In the genomic region with DNA sequence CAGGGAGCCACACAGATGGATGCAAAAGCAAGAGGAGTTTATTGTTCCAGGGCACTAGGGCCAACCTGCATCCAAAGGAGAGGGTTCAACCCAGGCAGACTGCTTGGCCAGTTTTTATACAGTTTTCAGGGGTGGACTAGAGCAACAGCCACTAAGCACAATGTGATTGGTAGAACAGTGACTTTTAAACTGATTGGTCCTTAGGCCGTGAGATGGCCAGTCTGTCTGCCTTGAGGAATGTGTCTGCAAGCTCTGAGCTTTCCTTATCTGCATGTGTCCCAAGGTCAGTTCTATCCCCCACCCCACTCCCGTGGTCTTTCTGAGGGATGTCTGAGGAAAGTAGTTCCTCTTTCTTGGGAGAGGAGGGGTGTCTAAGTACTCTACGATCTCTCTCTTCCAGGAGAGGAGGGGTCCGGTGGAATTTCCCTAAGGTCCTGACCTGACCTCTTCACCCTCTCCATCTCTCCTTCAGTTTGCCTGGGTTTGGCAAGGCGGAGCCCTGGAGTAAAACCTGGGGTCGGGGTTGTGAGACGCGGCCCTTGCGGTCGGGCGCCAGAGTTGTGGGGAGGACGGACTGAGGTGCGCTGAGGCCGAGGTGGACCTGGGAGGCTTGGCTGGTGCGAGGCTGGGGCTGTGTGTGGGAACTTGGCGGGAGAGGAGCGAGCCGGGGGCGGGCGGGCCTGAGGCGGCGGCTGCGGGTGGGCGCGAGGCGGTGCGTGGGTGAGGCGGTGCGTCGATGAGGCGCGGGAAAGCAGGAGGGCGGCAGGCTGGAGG, we compare ENCODE assay signal across 11 mouse cellular contexts. TPM values are rescaled to one million over a fixed set of nuclear protein-coding genes. Genes with fewer than 3 reads are reported as not detected.
DNase-seq lines count a peak whose midpoint lies in the region; ATAC-seq and TF ChIP-seq lines count a peak whose summit lies in the region.
"Not testable (repeated sequence)": the region's sequence is repeated elsewhere in the genome, so short reads cannot be mapped to it uniquely, and the experiment has no call there.
"Had no signal": no experiment of that assay in that cellular context is flagged by ENCODE, and none has a peak within 500 bp of the region (broad histone marks: within the 10 kb centered on the region; RNA-seq: fewer than 3 reads in every experiment).

No protein-coding gene starts in this region.

- H3K9ac ChIP-seq in MEL (ENCODE audit: control insufficient read depth, low read depth, low read length, poor library complexity, severe bottlenecking), result peak overlapping the region; percentile 67
- H3K9ac ChIP-seq in embryonic facial prominence, embryonic 13.5 days; hindbrain, embryonic 12.5 days; kidney, postnatal 0 days (ENCODE audit: low read depth, low read length); liver, embryonic 16.5 days (ENCODE audit: low read depth, low read length); midbrain, embryonic 15.5 days: not testable (repeated sequence)
- H3K9ac ChIP-seq in stomach, embryonic 16.5 days (ENCODE audit: low read length), result peak overlapping the region; percentile 60; the same call in 1 of the 2 replicates

- not testable (repeated sequence) for TF ChIP-seq RAD21 in MEL (IDR thresholded peaks at IDR 0.05; ENCODE audit: low read depth, low read length)

- ATAC-seq in embryonic facial prominence, embryonic 13.5 days (ENCODE audit: insufficient number of reproducible peaks, insufficient read depth, low FRiP score, low TSS enrichment, low read depth), result peak; percentile 67; the same call in 1 of the 2 replicates
- peak; percentile 69; the same call in 1 of the 2 replicates for ATAC-seq in hindbrain, embryonic 12.5 days (ENCODE audit: low FRiP score)
- ATAC-seq in kidney, postnatal 0 days (replicated peaks; ENCODE audit: low FRiP score, low read depth), result not testable (repeated sequence)
- ATAC-seq in liver, embryonic 16.5 days (ENCODE audit: low read depth), result peak; percentile 50
- peak; percentile 76 for ATAC-seq in midbrain, embryonic 15.5 days (replicated peaks)
- ATAC-seq in stomach, embryonic 16.5 days (ENCODE audit: insufficient read depth, low FRiP score), result peak; percentile 74; the same call in 1 of the 2 replicates

- TF ChIP-seq EP300 in MEL (IDR thresholded peaks at IDR 0.05; ENCODE audit: low read depth in 1 of 2, low read length in 2 of 2), result peak in 1 of 2 experiments; percentile 59; a peak in 2 of 4 replicates

- peak; percentile 83 for DNase-seq in MEL (ENCODE audit: low read depth, low spot score)
- not testable (repeated sequence) for DNase-seq in gastrocnemius, adult 2 months; kidney, postnatal 0 days (ENCODE audit: low spot score)

- TF ChIP-seq POLR2A in MEL (IDR thresholded peaks at IDR 0.05; ENCODE audit: control insufficient read depth in 1 of 2, insufficient read depth in 1 of 2, low read depth in 1 of 2, low read length in 2 of 2, poor library complexity in 1 of 2), result peak in 1 of 2 experiments; percentile 52; a peak in 1 of 4 replicates

- WGBS in embryonic facial prominence, embryonic 13.5 days, result 42% methylated on average over 14 of the region's 33 CpGs
- WGBS in hindbrain, embryonic 12.5 days, result 42% methylated on average over 11 of the region's 33 CpGs
- 52% methylated on average over 5 of the region's 33 CpGs for WGBS in kidney, postnatal 0 days
- WGBS in liver, embryonic 16.5 days (ENCODE audit: insufficient replicate concordance), result 29% methylated on average over 6 of the region's 33 CpGs
- 50% methylated on average over 11 of the region's 33 CpGs for WGBS in midbrain, embryonic 15.5 days
- WGBS in stomach, embryonic 16.5 days, result 29% methylated on average over 6 of the region's 33 CpGs

- not testable (repeated sequence) for H3K79me2 ChIP-seq in MEL (ENCODE audit: control insufficient read depth, insufficient read depth, low read length, poor library complexity)

- intact Hi-C loops in gastrocnemius, adult 2 months (cut with DNase I), result not testable (repeated sequence)

- not testable (repeated sequence) for H3K36me3 ChIP-seq in MEL (ENCODE audit: control insufficient read depth in 1 of 2, insufficient read depth in 2 of 2, low read length in 2 of 2); embryonic facial prominence, embryonic 13.5 days; hindbrain, embryonic 12.5 days; kidney, postnatal 0 days (ENCODE audit: insufficient read depth, low read length); liver, embryonic 16.5 days (ENCODE audit: control insufficient read depth, insufficient read depth); midbrain, embryonic 15.5 days (replicated peaks); stomach, embryonic 16.5 days (ENCODE audit: control insufficient read depth, insufficient read depth, low read length)

- H3K4me3 ChIP-seq in MEL (ENCODE audit: control insufficient read depth in 1 of 2, insufficient read depth in 1 of 2, low read depth in 2 of 2, low read length in 2 of 2), result peak overlapping the region; percentile 50 to 68
- H3K4me3 ChIP-seq in embryonic facial prominence, embryonic 13.5 days, result peak overlapping the region; percentile 29
- H3K4me3 ChIP-seq in gastrocnemius, adult 2 months, result peak overlapping the region; percentile 67
- H3K4me3 ChIP-seq in hindbrain, embryonic 12.5 days, result peak overlapping the region; percentile 28
- 0 out of 2 replicates have a peak overlapping the region, but pooled peaks have one; percentile 20 for H3K4me3 ChIP-seq in kidney, postnatal 0 days (replicated peaks; ENCODE audit: low read depth, low read length)
- peak overlapping the region; percentile 38 for H3K4me3 ChIP-seq in liver, embryonic 16.5 days (ENCODE audit: low read depth, low read length)
- peak overlapping the region; percentile 25 for H3K4me3 ChIP-seq in midbrain, embryonic 15.5 days
- H3K4me3 ChIP-seq in stomach, embryonic 16.5 days (replicated peaks; ENCODE audit: low read length), result peak overlapping the region; percentile 35

- not testable (repeated sequence) for H3K27me3 ChIP-seq in MEL (ENCODE audit: control insufficient read depth in 1 of 2, insufficient read depth in 2 of 2, low read length in 2 of 2); embryonic facial prominence, embryonic 13.5 days; hindbrain, embryonic 12.5 days; kidney, postnatal 0 days (ENCODE audit: insufficient read depth, low read length); liver, embryonic 16.5 days (ENCODE audit: control insufficient read depth, insufficient read depth, low read depth, low read length); midbrain, embryonic 15.5 days (replicated peaks); stomach, embryonic 16.5 days (ENCODE audit: control insufficient read depth, insufficient read depth, low read length)

- TF ChIP-seq CTCF in MEL (IDR thresholded peaks at IDR 0.05 in 2 of 3, conservative IDR thresholded peaks at IDR 0.05 in 1 of 3; ENCODE audit: control insufficient read depth in 1 of 3, insufficient read depth in 1 of 3, low read depth in 2 of 3, low read length in 3 of 3, poor library complexity in 1 of 3, severe bottlenecking in 1 of 3); gastrocnemius, adult 2 months (IDR thresholded peaks at IDR 0.05); kidney, postnatal 0 days (IDR thresholded peaks at IDR 0.05; ENCODE audit: low read depth): not testable (repeated sequence)

- H3K27ac ChIP-seq in MEL (ENCODE audit: control insufficient read depth, low read depth, low read length); embryonic facial prominence, embryonic 13.5 days; gastrocnemius, adult 2 months; hindbrain, embryonic 12.5 days; kidney, postnatal 0 days; liver, embryonic 16.5 days (ENCODE audit: low read length); midbrain, embryonic 15.5 days; stomach, embryonic 16.5 days (ENCODE audit: low read length): not testable (repeated sequence)

- H3K4me2 ChIP-seq in embryonic facial prominence, embryonic 13.5 days, result peak overlapping the region; percentile 55
- H3K4me2 ChIP-seq in hindbrain, embryonic 12.5 days (replicated peaks), result peak overlapping the region; percentile 49
- H3K4me2 ChIP-seq in kidney, postnatal 0 days (ENCODE audit: low read length), result peak overlapping the region; percentile 48
- H3K4me2 ChIP-seq in liver, embryonic 16.5 days (ENCODE audit: low read depth, low read length), result peak overlapping the region; percentile 55
- H3K4me2 ChIP-seq in midbrain, embryonic 15.5 days, result peak overlapping the region; percentile 45
- peak overlapping the region; percentile 58 for H3K4me2 ChIP-seq in stomach, embryonic 16.5 days (ENCODE audit: low read depth, low read length)

- not testable (repeated sequence) for H3K9me3 ChIP-seq in MEL (replicated peaks; ENCODE audit: insufficient read depth, low read length); embryonic facial prominence, embryonic 13.5 days; hindbrain, embryonic 12.5 days (replicated peaks); kidney, postnatal 0 days (replicated peaks; ENCODE audit: low read length); liver, embryonic 16.5 days (replicated peaks; ENCODE audit: control insufficient read depth, low read length); midbrain, embryonic 15.5 days; stomach, embryonic 16.5 days (replicated peaks; ENCODE audit: control insufficient read depth, low read length)

- H3K4me1 ChIP-seq in MEL (ENCODE audit: control insufficient read depth in 1 of 2, insufficient read depth in 2 of 2, low read length in 2 of 2); embryonic facial prominence, embryonic 13.5 days; hindbrain, embryonic 12.5 days; kidney, postnatal 0 days (replicated peaks; ENCODE audit: insufficient read depth, low read length); liver, embryonic 16.5 days (ENCODE audit: control insufficient read depth, low read depth, low read length); midbrain, embryonic 15.5 days; stomach, embryonic 16.5 days (ENCODE audit: control insufficient read depth, insufficient read depth, low read length): not testable (repeated sequence)

RNA-seq across cellular contexts. Expression of gene Arnt, which starts 6.9 kb away (rescaled TPM):
- total RNA-seq in MEL (2012; rRNA removed), result 16.4 and 22.2 TPM in 2 replicates
- polyA plus RNA-seq in MEL (2012; ENCODE audit: insufficient read depth in 1 of 2, insufficient read length in 2 of 2, low read depth in 1 of 2, low replicate concordance in 2 of 2, missing spikeins in 1 of 2), result 10 to 100 TPM; 62.4 to 90.7 TPM
- 53.2 and 60.8 TPM in 2 replicates for polyA plus RNA-seq in embryonic facial prominence, embryonic 13.5 days (2015; fragmentation: Nextera tagmentation; extraction: Ambion mirVana)
- total RNA-seq in gastrocnemius, adult 2 months (2021), result 10 to 100 TPM; 43.2 to 48.0 TPM
- polyA plus RNA-seq in hindbrain, embryonic 12.5 days (2016; fragmentation: Nextera tagmentation; extraction: Ambion mirVana), result 34.3 and 37.7 TPM in 2 replicates
- 21.6 and 26.7 TPM in 2 replicates for polyA plus RNA-seq in kidney, postnatal 0 days (2015; fragmentation: Nextera tagmentation; extraction: Ambion mirVana)
- 16.7 and 16.9 TPM in 2 replicates for polyA plus RNA-seq in liver, embryonic 16.5 days (2015; fragmentation: Nextera tagmentation; extraction: Ambion mirVana)
- 17.7 and 19.7 TPM in 2 replicates for polyA plus RNA-seq in midbrain, embryonic 15.5 days (2015; fragmentation: Nextera tagmentation; extraction: Ambion mirVana)
- 46.5 and 47.8 TPM in 2 replicates for polyA plus RNA-seq in stomach, embryonic 16.5 days (2015; fragmentation: Nextera tagmentation; extraction: Ambion mirVana)

RNA-seq across cellular contexts. Expression of gene 4930558C23Rik, which starts 24.7 kb away (rescaled TPM):
- not detected in 2 replicates for total RNA-seq in MEL (2012; rRNA removed)
- not detected for polyA plus RNA-seq in MEL (2012; ENCODE audit: insufficient read depth in 1 of 2, insufficient read length in 2 of 2, low read depth in 1 of 2, low replicate concordance in 2 of 2, missing spikeins in 1 of 2)
- polyA plus RNA-seq in embryonic facial prominence, embryonic 13.5 days (2015; fragmentation: Nextera tagmentation; extraction: Ambion mirVana), result 0.39 TPM in 1 of 2 replicates, not detected in the other
- total RNA-seq in gastrocnemius, adult 2 months (2021), result not detected
- polyA plus RNA-seq in hindbrain, embryonic 12.5 days (2016; fragmentation: Nextera tagmentation; extraction: Ambion mirVana), result not detected in 2 replicates
- 0.22 and 0.26 TPM in 2 replicates for polyA plus RNA-seq in kidney, postnatal 0 days (2015; fragmentation: Nextera tagmentation; extraction: Ambion mirVana)
- polyA plus RNA-seq in liver, embryonic 16.5 days (2015; fragmentation: Nextera tagmentation; extraction: Ambion mirVana), result not detected in 2 replicates
- polyA plus RNA-seq in midbrain, embryonic 15.5 days (2015; fragmentation: Nextera tagmentation; extraction: Ambion mirVana), result not detected in 2 replicates
- 0.63 TPM in 1 of 2 replicates, not detected in the other for polyA plus RNA-seq in stomach, embryonic 16.5 days (2015; fragmentation: Nextera tagmentation; extraction: Ambion mirVana)
- total RNA-seq: adrenal gland, adult 18-20 months; gastrocnemius, postnatal 25 days; layer of hippocampus, postnatal 14 days had no signal
